Mouse (Mus musculus): ENCODE measurements at regions not wholly inside any gene's neighbourhood (a gene's known extent, or its start where the extent isn't known, plus 50 kb on each side); places are given as distances from the start of the nearest gene placed in this dataset.

DNA sequence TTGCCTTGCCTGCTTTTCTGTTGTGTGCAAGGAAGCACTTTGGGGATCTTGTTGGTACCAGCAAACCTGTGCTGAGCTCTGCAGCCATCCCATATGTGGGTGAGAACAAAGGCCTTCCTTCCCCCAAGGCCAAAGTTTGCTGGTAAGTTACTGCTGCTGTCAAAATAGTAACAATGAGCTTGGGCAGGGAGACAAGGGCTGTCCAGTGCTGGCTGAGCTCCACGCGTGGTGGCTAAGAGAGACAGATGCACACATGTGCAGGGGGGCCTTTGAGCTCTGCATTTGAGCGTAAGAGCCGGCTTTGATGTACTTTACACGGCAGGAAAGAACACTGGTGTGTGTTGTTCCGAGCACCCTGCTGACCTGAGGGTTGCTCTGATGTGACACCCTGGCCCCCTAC, 132.2 kb upstream of the Runx1 start:
- no peak overlapping the region for H3K27ac ChIP-seq (ENCODE audit: control insufficient read depth, insufficient read depth, low read length)
- no peaks in the 10 kb centered on the region for H3K36me3 ChIP-seq (ENCODE audit: control insufficient read depth, insufficient read depth, low read length)
- TF ChIP-seq CTCF (IDR thresholded peaks at IDR 0.05; ENCODE audit: borderline replicate concordance, control insufficient read depth, extremely low read depth, insufficient read depth, low read length, poor library complexity) (no peak), POLR2A (IDR thresholded peaks at IDR 0.05; ENCODE audit: control insufficient read depth, extremely low read depth, insufficient read depth, low read length, poor library complexity) (no peak)
- peaks cover 5% of the 10 kb centered on the region; the same call in 1 of the 2 replicates for H3K4me1 ChIP-seq (replicated peaks; ENCODE audit: control insufficient read depth, insufficient read depth, low read length)
- H3K4me3 ChIP-seq (ENCODE audit: control insufficient read depth, insufficient read depth, low read length), result no peak overlapping the region
- DNase-seq, result no peak
- 74% methylated on average over 6 of the region's 6 CpGs for WGBS
- no peaks in the 10 kb centered on the region for H3K27me3 ChIP-seq (ENCODE audit: control insufficient read depth, insufficient read depth, low read length)

DNA sequence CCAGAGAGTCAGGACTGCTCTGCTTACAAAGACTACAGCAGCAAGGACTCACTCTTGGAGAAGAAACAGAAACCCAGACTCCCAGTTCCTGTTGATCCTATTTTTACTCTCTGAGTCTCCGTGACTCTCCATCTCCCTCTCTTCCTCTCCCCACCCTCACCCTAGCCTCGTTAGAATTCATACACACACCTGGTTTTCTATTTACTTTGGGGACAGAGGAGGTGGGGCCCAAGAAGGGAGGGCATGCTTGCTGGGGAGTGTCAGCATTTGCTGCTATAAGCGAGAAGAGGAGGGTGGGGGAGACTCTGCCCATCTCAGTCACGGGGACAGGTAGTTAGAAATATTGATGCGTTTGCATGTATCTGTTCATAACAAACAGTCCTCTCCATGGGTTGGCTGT, 129.6 kb upstream of the Runx1 start:
- DNase-seq, result no peak
- TF ChIP-seq POLR2A (IDR thresholded peaks at IDR 0.05; ENCODE audit: control insufficient read depth, extremely low read depth, insufficient read depth, low read length, poor library complexity), result no peak
- no peak for TF ChIP-seq CTCF (IDR thresholded peaks at IDR 0.05; ENCODE audit: borderline replicate concordance, control insufficient read depth, extremely low read depth, insufficient read depth, low read length, poor library complexity)
- no peaks in the 10 kb centered on the region for H3K27me3 ChIP-seq (ENCODE audit: control insufficient read depth, insufficient read depth, low read length)

DNA sequence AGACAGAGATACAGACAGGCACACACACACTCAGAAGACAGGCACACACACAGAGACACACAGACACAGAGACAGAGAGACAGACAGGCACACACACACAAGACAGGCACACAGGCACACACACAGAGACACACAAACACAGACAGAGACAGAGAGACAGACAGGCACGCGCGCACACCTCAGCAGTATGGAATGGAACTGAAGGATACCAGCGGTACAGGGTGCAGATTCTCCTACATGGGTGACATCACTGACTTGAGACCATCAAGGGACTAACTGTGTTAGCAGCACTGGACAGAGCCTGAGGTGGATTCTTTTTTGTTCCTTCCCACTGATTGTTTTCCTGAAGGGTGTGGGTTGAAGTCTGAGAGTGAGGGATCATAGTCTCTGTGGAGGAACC, 129.1 kb upstream of the Runx1 start:
- Histone ChIP-seq H3K27me3 (ENCODE audit: control insufficient read depth, insufficient read depth, low read length) (no peaks in the 10 kb centered on the region), H3K4me1 (replicated peaks; ENCODE audit: control insufficient read depth, insufficient read depth, low read length) (peaks cover 5% of the 10 kb centered on the region; the same call in 1 of the 2 replicates), H3K36me3 (ENCODE audit: control insufficient read depth, insufficient read depth, low read length) (no peaks in the 10 kb centered on the region), H3K27ac (ENCODE audit: control insufficient read depth, insufficient read depth, low read length) (no peak overlapping the region), H3K4me3 (ENCODE audit: control insufficient read depth, insufficient read depth, low read length) (no peak overlapping the region)
- no peak for DNase-seq
- no peak for TF ChIP-seq CTCF (IDR thresholded peaks at IDR 0.05; ENCODE audit: borderline replicate concordance, control insufficient read depth, extremely low read depth, insufficient read depth, low read length, poor library complexity)
- TF ChIP-seq POLR2A (IDR thresholded peaks at IDR 0.05; ENCODE audit: control insufficient read depth, extremely low read depth, insufficient read depth, low read length, poor library complexity), result no peak
- 98% methylated on average over 4 of the region's 4 CpGs for WGBS

More for the DNA sequence above, 129.6 kb upstream of the Runx1 start:
- H3K4me1 ChIP-seq (replicated peaks; ENCODE audit: control insufficient read depth, insufficient read depth, low read length), result peaks cover 5% of the 10 kb centered on the region; the same call in 1 of the 2 replicates
- H3K36me3 ChIP-seq (ENCODE audit: control insufficient read depth, insufficient read depth, low read length), result no peaks in the 10 kb centered on the region
- H3K4me3 ChIP-seq (ENCODE audit: control insufficient read depth, insufficient read depth, low read length), result no peak overlapping the region
- 64% methylated on average over 5 of the region's 5 CpGs for WGBS
- H3K27ac ChIP-seq (ENCODE audit: control insufficient read depth, insufficient read depth, low read length), result no peak overlapping the region

DNA sequence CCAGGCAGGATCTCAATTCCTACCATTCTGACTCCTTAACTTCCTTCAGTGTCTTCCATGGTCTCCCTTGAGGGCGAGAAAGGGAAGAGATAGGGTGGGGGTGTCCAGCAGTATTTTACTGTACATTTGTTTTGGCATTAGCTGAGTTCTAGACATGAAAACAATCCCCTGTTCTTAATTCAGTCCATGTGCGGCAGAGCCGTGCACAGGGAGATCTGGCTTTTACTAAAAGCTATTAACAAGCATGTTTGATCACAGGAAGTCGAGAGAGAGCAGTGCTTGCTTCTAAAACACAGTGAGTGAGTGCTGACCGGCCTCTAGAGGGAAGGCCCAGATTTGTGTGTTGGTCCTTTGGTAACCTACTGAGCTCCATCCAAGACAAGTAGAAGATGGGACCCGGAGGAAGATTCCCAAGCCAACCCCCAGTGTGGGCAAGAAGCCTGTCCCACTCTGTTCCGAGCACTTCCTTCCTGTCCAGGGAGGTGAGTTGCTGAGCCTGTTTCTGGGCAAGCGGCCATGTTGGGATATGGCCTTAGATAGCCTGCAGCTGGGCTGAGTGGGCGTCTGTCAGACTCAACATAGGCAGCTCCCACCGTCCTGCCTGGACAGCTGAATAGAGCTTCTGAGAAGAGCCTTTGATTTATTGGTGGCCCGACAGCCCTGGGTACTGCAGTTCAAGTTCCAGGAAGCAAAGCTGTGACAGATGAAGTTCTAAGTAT, 128.1 kb upstream of the Runx1 start:
- no peak for DNase-seq

DNA sequence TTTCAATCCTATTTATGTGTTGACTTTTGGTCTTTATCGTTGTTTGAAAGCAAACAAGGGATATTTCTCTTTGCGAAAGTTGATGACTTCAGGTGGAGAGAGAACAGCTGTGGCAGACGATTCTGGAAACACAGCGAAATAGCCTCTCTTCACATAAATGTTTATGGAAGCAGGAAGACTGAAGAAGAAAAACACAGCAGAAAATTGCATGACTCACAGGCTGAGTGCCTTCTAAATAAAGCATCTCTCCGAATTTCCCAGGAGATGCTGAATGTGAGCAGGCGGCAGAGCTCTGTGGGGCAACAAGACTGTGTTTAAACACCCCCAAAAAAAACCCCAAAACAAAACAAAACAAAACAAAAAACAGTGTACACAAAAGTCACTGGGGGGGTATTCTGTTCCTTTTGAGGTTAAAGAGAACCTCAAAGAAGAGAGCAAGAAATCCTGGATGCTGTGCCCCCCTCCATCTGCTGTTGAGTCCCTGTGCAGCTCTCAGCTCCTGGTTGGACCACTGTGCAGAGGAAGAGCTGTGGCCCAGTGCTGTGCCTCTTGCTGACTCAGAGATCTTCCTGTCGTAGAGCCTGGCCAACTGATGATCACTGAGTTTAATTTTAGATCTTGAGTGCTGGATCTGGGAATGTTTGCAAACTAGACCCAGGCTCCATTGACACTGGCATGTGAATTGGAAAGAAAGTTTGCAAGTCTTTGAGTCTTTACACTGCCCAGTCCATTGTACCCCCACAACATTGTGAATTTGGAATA, 126.6 kb upstream of the Runx1 start:
- no peak overlapping the region for H3K27ac ChIP-seq (ENCODE audit: control insufficient read depth, insufficient read depth, low read length)
- no peak for DNase-seq
- no peaks in the 10 kb centered on the region for H3K27me3 ChIP-seq (ENCODE audit: control insufficient read depth, insufficient read depth, low read length)
- no peak for TF ChIP-seq CTCF (IDR thresholded peaks at IDR 0.05; ENCODE audit: borderline replicate concordance, control insufficient read depth, extremely low read depth, insufficient read depth, low read length, poor library complexity)
- TF ChIP-seq POLR2A (IDR thresholded peaks at IDR 0.05; ENCODE audit: control insufficient read depth, extremely low read depth, insufficient read depth, low read length, poor library complexity), result no peak
- no peak overlapping the region for H3K4me3 ChIP-seq (ENCODE audit: control insufficient read depth, insufficient read depth, low read length)
- H3K4me1 ChIP-seq (replicated peaks; ENCODE audit: control insufficient read depth, insufficient read depth, low read length), result peaks cover 2% of the 10 kb centered on the region; the same call in 1 of the 2 replicates
- H3K36me3 ChIP-seq (ENCODE audit: control insufficient read depth, insufficient read depth, low read length), result no peaks in the 10 kb centered on the region
- WGBS, result 90% methylated on average over 7 of the region's 7 CpGs

More for the DNA sequence above, 128.1 kb upstream of the Runx1 start:
- no peak for TF ChIP-seq CTCF (IDR thresholded peaks at IDR 0.05; ENCODE audit: borderline replicate concordance, control insufficient read depth, extremely low read depth, insufficient read depth, low read length, poor library complexity)
- TF ChIP-seq POLR2A (IDR thresholded peaks at IDR 0.05; ENCODE audit: control insufficient read depth, extremely low read depth, insufficient read depth, low read length, poor library complexity), result no peak
- Histone ChIP-seq H3K27me3 (ENCODE audit: control insufficient read depth, insufficient read depth, low read length) (no peaks in the 10 kb centered on the region), H3K4me3 (ENCODE audit: control insufficient read depth, insufficient read depth, low read length) (no peak overlapping the region), H3K27ac (ENCODE audit: control insufficient read depth, insufficient read depth, low read length) (no peak overlapping the region), H3K36me3 (ENCODE audit: control insufficient read depth, insufficient read depth, low read length) (no peaks in the 10 kb centered on the region), H3K4me1 (replicated peaks; ENCODE audit: control insufficient read depth, insufficient read depth, low read length) (peaks cover 5% of the 10 kb centered on the region; the same call in 1 of the 2 replicates)
- 80% methylated on average over 11 of the region's 11 CpGs for WGBS

DNA sequence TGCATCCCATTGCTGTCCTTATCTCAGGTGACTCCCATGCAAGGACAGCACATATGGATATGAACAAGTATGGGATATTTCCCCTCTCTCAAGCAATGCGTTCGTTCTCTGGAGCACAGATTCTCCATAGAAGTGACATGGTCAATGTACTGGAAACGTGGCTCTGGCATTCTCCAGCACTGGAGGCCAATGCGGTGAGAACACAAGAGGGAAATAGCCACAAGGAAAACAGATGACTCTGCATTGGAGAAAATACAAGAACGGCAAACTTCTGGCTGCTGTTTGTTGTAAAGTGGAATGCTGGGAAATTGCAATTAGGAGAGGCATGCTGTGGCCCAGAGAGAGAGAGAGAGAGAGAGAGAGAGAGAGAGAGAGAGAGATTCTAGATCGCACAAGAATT, 125.6 kb upstream of the Runx1 start:
- no peak for TF ChIP-seq CTCF (IDR thresholded peaks at IDR 0.05; ENCODE audit: borderline replicate concordance, control insufficient read depth, extremely low read depth, insufficient read depth, low read length, poor library complexity)
- no peak for TF ChIP-seq POLR2A (IDR thresholded peaks at IDR 0.05; ENCODE audit: control insufficient read depth, extremely low read depth, insufficient read depth, low read length, poor library complexity)
- Histone ChIP-seq H3K27ac (ENCODE audit: control insufficient read depth, insufficient read depth, low read length) (no peak overlapping the region), H3K36me3 (ENCODE audit: control insufficient read depth, insufficient read depth, low read length) (no peaks in the 10 kb centered on the region), H3K4me3 (ENCODE audit: control insufficient read depth, insufficient read depth, low read length) (no peak overlapping the region), H3K4me1 (replicated peaks; ENCODE audit: control insufficient read depth, insufficient read depth, low read length) (peaks cover 6% of the 10 kb centered on the region), H3K27me3 (ENCODE audit: control insufficient read depth, insufficient read depth, low read length) (no peaks in the 10 kb centered on the region)
- 96% methylated on average over 6 of the region's 6 CpGs for WGBS
- DNase-seq, result no peak
